Mouse (Mus musculus) kidney, postnatal 0 days (tissue): ENCODE data around the gene Nol6. TPM values are rescaled to one million over a fixed set of nuclear protein-coding genes. Genes with fewer than 3 reads are reported as not detected.
A peak's percentile ranks its signal among the peaks of the same experiment; 100 is the strongest.

Source experiments
- ATAC-seq: fragments of 200-750 bp; cut with Nextera tagmentation; replicated peaks from 2 replicates; pipeline ENCODE4 v1.8.0; 2017; ENCODE audit warnings: low read depth, moderate number of reproducible peaks, moderate TSS enrichment, moderate library complexity; ENCODE audit not compliant: low FRiP score
- DNase-seq: peaks from one replicate; pipeline ENCODE4 v3.0.0-alpha.2; 2016; ENCODE audit warnings: low spot score
- H3K27ac ChIP-seq: fragments of 300-500 bp; sonication (generic); 2 replicates; pipeline ENCODE4 v1.5.1; 2014; ENCODE audit warnings: mild to moderate bottlenecking
- H3K27me3 ChIP-seq: fragments of 300-500 bp; sonication (generic); 2 replicates; pipeline ENCODE4 v1.6.1; 2014; ENCODE audit warnings: low read length, mixed read lengths; ENCODE audit not compliant: insufficient read depth
- H3K36me3 ChIP-seq: fragments of 300-500 bp; sonication (generic); 2 replicates; pipeline ENCODE4 v1.6.1; 2014; ENCODE audit warnings: low read length, mixed read lengths; ENCODE audit not compliant: insufficient read depth
- H3K4me1 ChIP-seq: fragments of 300-500 bp; sonication (generic); replicated peaks from 2 replicates; pipeline ENCODE4 v1.6.1; 2014; ENCODE audit warnings: antibody characterized with exemption, low read length, mixed read lengths; ENCODE audit not compliant: insufficient read depth
- H3K4me2 ChIP-seq: fragments of 300-500 bp; sonication (generic); 2 replicates; pipeline ENCODE4 v1.6.1; 2014; ENCODE audit warnings: mild to moderate bottlenecking, low read length, moderate library complexity, mixed read lengths
- H3K4me3 ChIP-seq: fragments of 300-500 bp; sonication (generic); replicated peaks from 2 replicates; pipeline ENCODE4 v1.5.1; 2014; ENCODE audit warnings: low read depth, low read length
- H3K9ac ChIP-seq: fragments of 300-500 bp; sonication (generic); 2 replicates; pipeline ENCODE4 v1.6.1; 2014; ENCODE audit warnings: low read depth, low read length
- H3K9me3 ChIP-seq: fragments of 300-500 bp; sonication (generic); replicated peaks from 2 replicates; pipeline ENCODE4 v1.6.1; 2016; ENCODE audit warnings: low read length, inconsistent platforms, mixed read lengths
- CTCF ChIP-seq: IDR thresholded peaks from 2 replicates; pipeline ENCODE4 v1.5.1; 2016; ENCODE audit warnings: antibody characterized with exemption, low read depth, mild to moderate bottlenecking, moderate library complexity
- WGBS: fragments of 180-500 bp; shearing (Covaris S2); extraction: QIAGEN DNeasy Blood & Tissue Kit; methylation state at CpG from one replicate; pipeline ENCODE4 v1.1.7; 2014; 5-methylcytosine and 5-hydroxymethylcytosine counted together
- polyA plus RNA-seq: library from polyadenylated mRNA; unstranded; fragments of >200 nt; fragmentation: Nextera tagmentation; extraction: Ambion mirVana; gene quantifications from 2 replicates; pipeline ENCODE4 v1.2.1, GENCODE M21; 2015

The Nol6 gene
- polyA plus RNA-seq, 1 experiment from 2014 or later: 18.1 TPM

DNA sequence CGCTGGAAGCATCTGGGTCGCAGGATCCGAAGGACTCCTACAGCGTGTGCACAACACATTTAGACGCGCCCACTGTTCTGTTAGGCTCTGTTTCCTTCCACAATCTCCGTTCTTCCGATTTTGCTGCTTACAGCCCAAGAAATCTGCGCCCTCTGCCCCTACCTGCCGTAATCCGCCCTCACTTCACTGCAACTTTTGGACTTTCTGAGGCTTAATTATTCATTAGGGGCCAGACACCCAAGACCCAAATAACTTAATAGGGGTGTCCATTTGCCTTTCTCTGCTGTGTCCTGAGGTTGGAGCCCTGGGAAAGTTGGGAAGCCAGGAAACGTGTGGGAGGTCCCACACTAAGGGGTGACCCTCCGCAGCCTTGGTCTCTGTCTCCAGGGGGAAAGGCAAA, 26.9 kb downstream of the Nol6 start:
- Histone ChIP-seq H3K27me3 (no peaks in the 10 kb centered on the region), H3K4me1 (peaks cover 13% of the 10 kb centered on the region; the same call in 1 of the 2 replicates), H3K4me2 (peak overlapping the region; percentile 83), H3K4me3 (peak overlapping the region; percentile 35), H3K36me3 (no peaks in the 10 kb centered on the region), H3K9me3 (no peaks in the 10 kb centered on the region), H3K9ac (peak overlapping the region; percentile 50), H3K27ac (peak overlapping the region; percentile 64)
- TF ChIP-seq CTCF: no peak
- ATAC-seq (no peak), DNase-seq (no peak)
- 50% methylated on average over 13 of the region's 13 CpGs for WGBS

DNA sequence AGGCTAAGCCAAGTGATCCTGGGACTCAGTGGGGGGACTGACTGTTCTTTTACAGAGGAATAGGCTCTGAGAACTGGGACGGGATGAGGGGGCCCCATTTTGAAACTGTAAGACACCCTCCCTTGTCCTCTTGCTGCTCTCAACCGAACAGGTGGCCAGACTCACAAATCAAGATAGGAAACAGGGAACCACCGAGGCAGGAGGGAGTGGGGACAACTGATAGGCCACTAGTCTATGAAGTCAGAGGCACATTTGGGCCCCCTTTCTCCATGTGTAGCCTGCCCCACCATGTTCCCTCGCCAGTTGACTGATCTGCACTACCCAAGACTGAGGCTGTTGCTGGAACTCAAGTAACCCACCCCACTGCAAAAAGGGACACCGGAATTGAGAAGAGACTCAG, 27.5 kb downstream of the Nol6 start:
- H3K4me2 ChIP-seq: peak overlapping the region; percentile 83
- ATAC-seq (no peak), DNase-seq (no peak)
- H3K4me1 ChIP-seq: peaks cover 13% of the 10 kb centered on the region; the same call in 1 of the 2 replicates
- whole genome bisulfite sequencing: 70% methylated on average over 5 of the region's 5 CpGs
- peak overlapping the region; percentile 64 for H3K27ac ChIP-seq
- peak overlapping the region; percentile 50; the same call in 1 of the 2 replicates for H3K9ac ChIP-seq
- no peaks in the 10 kb centered on the region for H3K36me3 ChIP-seq
- no peak for TF ChIP-seq CTCF
- no peaks in the 10 kb centered on the region for H3K27me3 ChIP-seq
- no peaks in the 10 kb centered on the region for H3K9me3 ChIP-seq
- H3K4me3 ChIP-seq: peak overlapping the region; percentile 35; the same call in 1 of the 2 replicates

DNA sequence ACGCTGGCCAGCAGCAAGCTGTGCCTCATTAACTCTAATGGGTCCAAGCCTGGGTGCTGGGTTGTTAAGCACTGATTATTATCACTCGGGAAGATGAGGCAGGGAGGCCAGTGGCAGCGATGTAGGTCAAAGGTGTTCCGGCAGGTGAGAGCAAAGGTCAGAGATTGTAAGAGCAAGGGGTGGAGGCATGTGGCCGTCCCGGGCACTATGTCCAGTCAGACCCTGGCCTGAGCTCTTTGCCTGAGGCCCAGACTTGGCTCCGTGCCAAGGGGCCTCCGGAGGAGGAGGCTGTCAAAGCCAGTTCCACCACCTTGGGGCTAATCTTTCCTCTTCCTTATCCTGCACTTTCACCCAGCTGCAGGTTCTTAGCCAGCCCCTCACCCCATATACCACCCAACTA, 28.1 kb downstream of the Nol6 start:
- H3K4me1 ChIP-seq: peaks cover 16% of the 10 kb centered on the region; the same call in 1 of the 2 replicates
- no peak for DNase-seq
- H3K4me2 ChIP-seq: peak overlapping the region; percentile 83
- no peak for TF ChIP-seq CTCF
- WGBS: 18% methylated on average over 8 of the region's 8 CpGs
- peak; percentile 68 for ATAC-seq
- no peak overlapping the region for H3K4me3 ChIP-seq
- H3K27me3 ChIP-seq: no peaks in the 10 kb centered on the region
- H3K9me3 ChIP-seq: no peaks in the 10 kb centered on the region
- H3K36me3 ChIP-seq: no peaks in the 10 kb centered on the region
- no peak overlapping the region for H3K9ac ChIP-seq
- peak overlapping the region; percentile 64; the same call in 1 of the 2 replicates for H3K27ac ChIP-seq

DNA sequence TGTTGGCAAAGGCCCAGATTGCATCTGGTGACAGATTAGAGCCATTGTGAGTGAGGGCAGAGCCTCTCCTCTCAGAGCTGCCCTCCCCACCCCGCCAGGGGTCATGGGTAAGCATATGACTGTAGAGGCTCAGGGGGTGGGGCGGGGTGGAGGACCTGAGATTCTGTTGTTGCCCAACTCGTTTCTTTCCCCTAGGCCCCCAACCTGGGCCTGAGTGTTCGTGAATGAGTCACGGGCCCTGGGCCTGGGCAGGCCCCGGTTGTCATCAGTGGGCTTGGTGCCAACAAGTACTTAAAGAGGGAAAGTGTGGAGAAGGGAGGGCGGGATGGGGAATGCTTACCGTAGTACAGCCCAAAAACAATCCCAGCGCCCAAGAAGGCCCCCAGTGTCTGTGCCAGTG, 29.9 kb downstream of the Nol6 start:
- Histone ChIP-seq H3K4me2 (no peak overlapping the region), H3K27ac (no peak overlapping the region), H3K9ac (no peak overlapping the region), H3K4me3 (no peak overlapping the region), H3K36me3 (no peaks in the 10 kb centered on the region), H3K27me3 (no peaks in the 10 kb centered on the region), H3K4me1 (peaks cover 16% of the 10 kb centered on the region; the same call in 1 of the 2 replicates), H3K9me3 (no peaks in the 10 kb centered on the region)
- WGBS: 61% methylated on average over 9 of the region's 9 CpGs
- DNase-seq: no peak
- no peak for TF ChIP-seq CTCF
- ATAC-seq: no peak

DNA sequence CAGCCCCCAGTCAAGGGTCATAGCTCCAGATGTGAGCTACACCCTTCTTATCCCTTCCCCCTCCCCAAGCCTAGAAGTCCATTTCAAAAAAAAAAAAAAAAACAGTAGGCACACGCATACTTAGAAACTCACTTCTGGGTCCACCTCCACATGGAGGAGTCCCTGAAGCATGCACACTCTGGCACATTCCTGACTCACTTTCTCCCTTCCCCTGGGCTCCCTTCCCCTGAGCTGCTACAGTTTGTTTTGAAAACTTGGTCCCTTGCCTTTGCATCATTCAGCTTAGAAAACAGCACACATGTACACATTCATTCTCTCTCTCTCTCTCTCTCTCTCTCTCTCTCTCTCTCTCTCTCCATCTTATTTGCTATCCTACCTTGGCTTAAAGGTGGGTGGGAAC, 31.3 kb downstream of the Nol6 start:
- Histone ChIP-seq H3K4me1 (peaks cover 9% of the 10 kb centered on the region; the same call in 1 of the 2 replicates), H3K9me3 (no peaks in the 10 kb centered on the region), H3K9ac (no peak overlapping the region), H3K27me3 (no peaks in the 10 kb centered on the region), H3K4me3 (no peak overlapping the region), H3K27ac (no peak overlapping the region), H3K4me2 (no peak overlapping the region), H3K36me3 (no peaks in the 10 kb centered on the region)
- 28% methylated on average over 1 of the region's 1 CpGs for WGBS
- no peak for DNase-seq
- no peak for TF ChIP-seq CTCF
- no peak for ATAC-seq

DNA sequence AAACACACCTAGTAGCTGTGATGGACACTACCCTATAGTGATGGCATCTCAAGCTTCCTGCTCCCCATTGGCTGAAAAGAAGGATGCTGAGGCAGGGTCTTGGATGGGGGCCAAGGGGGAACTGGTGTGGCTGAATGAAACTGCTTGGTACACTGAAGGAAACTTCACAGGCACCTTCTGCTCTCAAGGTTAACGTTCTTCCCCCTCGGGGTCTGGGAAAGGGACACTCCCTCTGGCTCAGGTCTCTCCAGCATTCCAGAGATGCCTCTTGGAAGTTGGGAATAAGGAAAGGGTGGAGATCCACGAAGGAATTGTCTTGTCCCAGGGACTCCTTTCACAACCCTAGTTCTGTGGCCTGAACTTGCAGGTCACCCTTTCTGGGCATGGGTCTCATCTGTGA, 32.9 kb downstream of the Nol6 start:
- H3K27ac ChIP-seq: no peak overlapping the region
- DNase-seq (no peak), ATAC-seq (no peak)
- H3K4me3 ChIP-seq: no peak overlapping the region
- WGBS: 20% methylated on average over 3 of the region's 3 CpGs
- H3K9me3 ChIP-seq: no peaks in the 10 kb centered on the region
- peaks cover 4% of the 10 kb centered on the region; the same call in 1 of the 2 replicates for H3K4me1 ChIP-seq
- H3K27me3 ChIP-seq: no peaks in the 10 kb centered on the region
- no peak overlapping the region for H3K4me2 ChIP-seq
- no peaks in the 10 kb centered on the region for H3K36me3 ChIP-seq
- no peak for TF ChIP-seq CTCF
- no peak overlapping the region for H3K9ac ChIP-seq

DNA sequence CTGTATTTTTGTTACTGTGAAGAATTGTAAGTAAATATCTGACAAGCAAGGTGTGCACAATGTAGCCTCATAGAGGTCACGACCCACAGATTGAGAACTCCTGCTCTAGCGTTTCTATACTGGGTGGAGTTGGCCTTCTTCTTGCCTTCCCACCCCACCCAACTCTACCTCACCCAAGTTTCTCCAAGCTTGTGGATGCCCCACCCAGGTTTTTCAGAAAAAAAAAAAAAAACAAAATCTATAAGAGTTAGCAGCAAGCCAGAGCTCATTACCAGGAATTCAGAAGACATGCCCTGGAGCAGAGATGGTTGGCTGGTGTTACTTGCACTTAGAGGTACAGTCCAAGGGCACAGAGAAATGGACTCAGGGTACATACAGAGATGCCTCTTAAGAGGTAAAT, 34.5 kb downstream of the Nol6 start:
- 65% methylated on average over 2 of the region's 2 CpGs for WGBS
- Histone ChIP-seq H3K36me3 (no peaks in the 10 kb centered on the region), H3K4me3 (no peak overlapping the region), H3K4me1 (peaks cover 4% of the 10 kb centered on the region; the same call in 1 of the 2 replicates), H3K9ac (no peak overlapping the region), H3K27me3 (no peaks in the 10 kb centered on the region), H3K27ac (no peak overlapping the region), H3K4me2 (no peak overlapping the region), H3K9me3 (no peaks in the 10 kb centered on the region)
- no peak for ATAC-seq
- no peak for DNase-seq
- TF ChIP-seq CTCF: no peak
